Mouse (Mus musculus): Measurements from ENCODE around the gene Klhdc7a. TPM values are rescaled to one million over a fixed set of nuclear protein-coding genes. Genes with fewer than 3 reads are reported as not detected.
"Not testable (repeated sequence)": the region's sequence is repeated elsewhere in the genome, so short reads cannot be mapped to it uniquely, and the experiment has no call there.

The Klhdc7a gene
- polyA plus RNA-seq, 1 experiment from 2014 or later, result 0.60 TPM

GRCm38 (mm10) chr4:139978716-139979115 is 10.9 kb upstream of the Klhdc7a start:
- Histone ChIP-seq H3K4me2 (replicated peaks) (no peak overlapping the region), H3K9ac (no peak overlapping the region), H3K9me3 (replicated peaks) (no peaks in the 10 kb centered on the region), H3K4me3 (replicated peaks) (no peak overlapping the region), H3K27ac (replicated peaks) (0 out of 2 replicates have a peak overlapping the region, but pooled peaks have one; percentile 3), H3K36me3 (no peaks in the 10 kb centered on the region), H3K4me1 (peaks cover 6% of the 10 kb centered on the region; the same call in 1 of the 2 replicates), H3K27me3 (no peaks in the 10 kb centered on the region)
- ATAC-seq (ENCODE audit: insufficient number of reproducible peaks, low FRiP score, low TSS enrichment, low read depth), result peak; percentile 21; the same call in 1 of the 2 replicates
- WGBS, result 26% methylated on average over 5 of the region's 5 CpGs

- no peak overlapping the region for H3K4me3 ChIP-seq (replicated peaks)
- H3K9me3 ChIP-seq (replicated peaks), result no peaks in the 10 kb centered on the region
- no peak overlapping the region for H3K27ac ChIP-seq (replicated peaks)
- peaks cover 6% of the 10 kb centered on the region; the same call in 1 of the 2 replicates for H3K4me1 ChIP-seq
- no peaks in the 10 kb centered on the region for H3K36me3 ChIP-seq
- 21% methylated on average over 5 of the region's 5 CpGs for WGBS
- H3K27me3 ChIP-seq, result no peaks in the 10 kb centered on the region
- no peak overlapping the region for H3K4me2 ChIP-seq (replicated peaks)
- no peak overlapping the region for H3K9ac ChIP-seq
- no peak for ATAC-seq (ENCODE audit: insufficient number of reproducible peaks, low FRiP score, low TSS enrichment, low read depth)
Measured at GRCm38 (mm10) chr4:139977308-139977781, 9.5 kb upstream of the Klhdc7a start.

DNA sequence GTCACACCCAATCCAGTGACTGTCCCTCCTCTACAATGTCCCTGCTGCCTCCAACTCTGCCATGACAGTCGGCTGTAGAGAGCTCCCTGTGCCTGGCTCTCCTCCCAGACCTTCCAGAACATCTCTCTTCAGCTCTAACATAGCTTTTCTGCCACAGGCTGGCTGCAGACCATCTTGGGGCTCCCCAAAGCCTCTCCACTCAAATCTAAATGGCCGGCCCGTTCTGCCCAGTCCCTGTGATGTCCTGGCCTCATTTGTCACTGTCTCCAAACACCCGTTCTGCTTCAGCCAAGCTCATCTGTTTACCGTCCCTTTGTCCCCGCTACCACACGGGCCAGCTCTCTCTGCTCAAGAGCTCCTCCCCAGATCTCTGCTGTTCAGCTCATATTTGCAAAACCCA is 6.7 kb upstream of the Klhdc7a start:
- peaks cover 6% of the 10 kb centered on the region; the same call in 1 of the 2 replicates for H3K4me1 ChIP-seq
- H3K9me3 ChIP-seq (replicated peaks), result no peaks in the 10 kb centered on the region
- ATAC-seq (ENCODE audit: insufficient number of reproducible peaks, low FRiP score, low TSS enrichment, low read depth), result no peak
- no peak overlapping the region for H3K9ac ChIP-seq
- no peaks in the 10 kb centered on the region for H3K27me3 ChIP-seq
- WGBS, result 53% methylated on average over 7 of the region's 7 CpGs
- H3K4me2 ChIP-seq (replicated peaks), result no peak overlapping the region
- H3K36me3 ChIP-seq, result no peaks in the 10 kb centered on the region
- H3K27ac ChIP-seq (replicated peaks), result no peak overlapping the region
- no peak overlapping the region for H3K4me3 ChIP-seq (replicated peaks)

DNA sequence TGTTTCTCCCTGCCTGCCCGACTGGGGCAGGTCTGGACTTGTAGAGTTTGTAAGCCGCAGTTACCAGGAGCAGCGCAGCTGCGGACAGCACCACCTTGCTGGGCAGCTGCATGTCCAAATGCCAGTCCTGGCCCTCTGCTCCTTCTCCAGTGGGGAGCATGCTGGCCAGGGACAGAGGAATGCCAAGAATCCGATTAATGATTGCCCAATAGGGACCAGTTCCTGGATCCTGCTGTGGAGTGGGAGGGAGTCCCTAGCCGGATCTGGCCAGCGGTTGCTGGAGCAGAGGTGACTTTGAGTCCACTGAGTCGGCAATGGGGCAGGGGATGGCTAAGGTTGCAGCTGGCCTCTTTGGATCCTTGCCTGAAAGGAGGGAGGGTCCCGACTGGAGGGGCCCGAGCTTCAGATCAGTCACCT is 343 bp downstream of the Klhdc7a start:
- ATAC-seq (ENCODE audit: insufficient number of reproducible peaks, low FRiP score, low TSS enrichment, low read depth), result no peak

GRCm38 (mm10) chr4:139966981-139967380 is 845 bp downstream of the Klhdc7a start:
- H3K27me3 ChIP-seq, result no peaks in the 10 kb centered on the region
- no peaks in the 10 kb centered on the region for H3K9me3 ChIP-seq (replicated peaks)
- no peak overlapping the region for H3K4me3 ChIP-seq (replicated peaks)
- H3K36me3 ChIP-seq, result no peaks in the 10 kb centered on the region
- WGBS, result 31% methylated on average over 3 of the region's 3 CpGs
- no peak overlapping the region for H3K27ac ChIP-seq (replicated peaks)
- ATAC-seq (ENCODE audit: insufficient number of reproducible peaks, low FRiP score, low TSS enrichment, low read depth), result no peak
- H3K4me1 ChIP-seq, result peaks cover 4% of the 10 kb centered on the region; the same call in 1 of the 2 replicates
- H3K4me2 ChIP-seq (replicated peaks), result no peak overlapping the region
- H3K9ac ChIP-seq, result no peak overlapping the region

More for the DNA sequence above, 343 bp downstream of the Klhdc7a start:
- Histone ChIP-seq H3K27me3 (no peaks in the 10 kb centered on the region), H3K4me3 (replicated peaks) (no peak overlapping the region), H3K4me2 (replicated peaks) (no peak overlapping the region), H3K36me3 (no peaks in the 10 kb centered on the region), H3K9ac (no peak overlapping the region), H3K4me1 (peaks cover 4% of the 10 kb centered on the region; the same call in 1 of the 2 replicates), H3K27ac (replicated peaks) (no peak overlapping the region), H3K9me3 (replicated peaks) (no peaks in the 10 kb centered on the region)
- 16% methylated on average over 10 of the region's 10 CpGs for WGBS

DNA sequence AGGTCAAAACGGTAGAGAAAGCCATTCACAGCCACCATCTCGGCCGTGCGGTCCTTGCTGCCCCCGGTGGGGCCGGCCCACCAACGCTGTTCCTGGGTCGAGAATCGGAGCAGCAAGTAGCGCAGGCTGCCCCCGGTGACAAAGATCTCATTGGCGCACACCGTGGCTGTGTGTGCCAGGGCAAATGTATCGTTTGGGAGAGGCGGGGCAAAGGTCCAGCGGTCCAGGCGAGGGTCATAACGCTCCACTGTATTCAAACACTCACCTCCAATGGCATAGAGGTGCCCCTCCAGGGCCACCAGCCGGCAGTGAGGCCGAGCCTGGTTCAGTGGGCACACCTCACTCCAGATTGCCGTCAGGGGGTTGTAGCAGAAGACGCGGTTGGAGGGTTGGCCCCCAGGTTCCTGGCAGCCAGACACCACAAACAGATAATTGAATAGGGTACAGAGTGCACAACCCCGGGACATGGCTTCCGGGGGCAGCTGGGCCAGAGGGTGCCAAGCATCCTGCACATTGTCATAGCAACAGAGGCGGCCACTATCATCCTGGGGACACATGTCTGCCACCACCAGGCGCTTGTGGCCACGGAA is 2.1 kb downstream of the Klhdc7a start:
- no peak for ATAC-seq (ENCODE audit: insufficient number of reproducible peaks, low FRiP score, low TSS enrichment, low read depth)
- H3K4me3 ChIP-seq (replicated peaks), result no peak overlapping the region
- no peak overlapping the region for H3K27ac ChIP-seq (replicated peaks)
- H3K4me2 ChIP-seq (replicated peaks), result no peak overlapping the region
- H3K9ac ChIP-seq, result no peak overlapping the region
- 92% methylated on average over 28 of the region's 28 CpGs for WGBS
- peaks cover 4% of the 10 kb centered on the region; the same call in 1 of the 2 replicates for H3K4me1 ChIP-seq
- no peaks in the 10 kb centered on the region for H3K27me3 ChIP-seq
- H3K36me3 ChIP-seq, result no peaks in the 10 kb centered on the region
- no peaks in the 10 kb centered on the region for H3K9me3 ChIP-seq (replicated peaks)

GRCm38 (mm10) chr4:139964406-139964805 is 3.4 kb downstream of the Klhdc7a start:
- no peak overlapping the region for H3K4me2 ChIP-seq (replicated peaks)
- no peaks in the 10 kb centered on the region for H3K27me3 ChIP-seq
- H3K27ac ChIP-seq (replicated peaks), result no peak overlapping the region
- no peak overlapping the region for H3K9ac ChIP-seq
- no peaks in the 10 kb centered on the region for H3K9me3 ChIP-seq (replicated peaks)
- no peak for ATAC-seq (ENCODE audit: insufficient number of reproducible peaks, low FRiP score, low TSS enrichment, low read depth)
- WGBS, result 67% methylated on average over 5 of the region's 5 CpGs
- H3K4me3 ChIP-seq (replicated peaks), result no peak overlapping the region
- no peaks in the 10 kb centered on the region for H3K36me3 ChIP-seq
- H3K4me1 ChIP-seq, result peaks cover 4% of the 10 kb centered on the region; the same call in 1 of the 2 replicates

DNA sequence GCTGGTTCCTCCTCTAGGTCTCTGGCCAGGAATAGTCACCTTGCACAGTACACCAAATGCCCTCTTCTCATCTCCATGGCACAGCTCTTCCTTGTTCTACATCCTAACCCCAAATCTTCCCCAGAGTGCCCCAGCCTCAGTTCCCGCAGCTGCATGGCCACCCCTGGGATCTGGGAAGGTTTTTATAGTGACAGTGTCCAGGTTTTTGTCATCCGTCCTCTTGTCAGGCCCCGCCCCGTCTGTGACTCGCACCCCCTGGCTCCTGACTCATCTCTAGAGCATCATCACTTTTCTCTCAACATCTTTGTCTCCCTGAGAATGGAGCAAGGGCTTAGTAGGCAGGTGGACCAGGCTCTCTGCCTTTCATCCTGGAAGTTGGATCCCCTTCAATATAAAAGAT is 3.9 kb downstream of the Klhdc7a start:
- H3K4me3 ChIP-seq (replicated peaks), result no peak overlapping the region
- ATAC-seq (ENCODE audit: insufficient number of reproducible peaks, low FRiP score, low TSS enrichment, low read depth), result no peak
- H3K9ac ChIP-seq, result no peak overlapping the region
- no peak overlapping the region for H3K4me2 ChIP-seq (replicated peaks)
- no peak overlapping the region for H3K27ac ChIP-seq (replicated peaks)
- WGBS, result 85% methylated on average over 5 of the region's 5 CpGs
- peaks cover 4% of the 10 kb centered on the region; the same call in 1 of the 2 replicates for H3K4me1 ChIP-seq
- H3K36me3 ChIP-seq, result no peaks in the 10 kb centered on the region
- no peaks in the 10 kb centered on the region for H3K9me3 ChIP-seq (replicated peaks)
- no peaks in the 10 kb centered on the region for H3K27me3 ChIP-seq

DNA sequence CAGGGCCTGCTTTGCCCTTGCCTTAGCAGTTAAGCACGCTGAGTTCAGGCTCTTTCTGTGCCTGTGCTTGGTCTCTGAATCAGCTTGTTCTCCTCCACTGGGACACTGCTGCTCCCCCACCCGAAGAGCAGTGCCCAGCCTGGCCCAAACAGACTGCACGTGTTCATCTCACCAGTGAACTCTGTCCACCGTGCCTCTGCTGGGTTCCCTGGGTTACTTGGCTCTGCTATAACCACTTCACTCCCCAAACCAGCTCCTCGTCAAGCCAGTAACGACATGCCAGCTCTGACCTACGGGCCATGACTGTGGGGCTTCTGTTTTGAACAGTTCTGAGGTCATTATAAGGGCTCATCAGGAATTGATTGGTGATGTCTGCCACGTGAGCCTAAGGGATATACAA is 4.8 kb downstream of the Klhdc7a start:
- peaks cover 4% of the 10 kb centered on the region; the same call in 1 of the 2 replicates for H3K4me1 ChIP-seq

GRCm38 (mm10) chr4:139961816-139962215 is 6.0 kb downstream of the Klhdc7a start:
- Histone ChIP-seq H3K4me1 (no peaks in the 10 kb centered on the region), H3K9ac (no peak overlapping the region), H3K27me3 (no peaks in the 10 kb centered on the region), H3K4me2 (replicated peaks) (no peak overlapping the region), H3K27ac (replicated peaks) (no peak overlapping the region), H3K9me3 (replicated peaks) (no peaks in the 10 kb centered on the region), H3K36me3 (no peaks in the 10 kb centered on the region), H3K4me3 (replicated peaks) (no peak overlapping the region)
- ATAC-seq (ENCODE audit: insufficient number of reproducible peaks, low FRiP score, low TSS enrichment, low read depth), result no peak
- WGBS, result 88% methylated on average over 8 of the region's 8 CpGs

More for the DNA sequence above, 4.8 kb downstream of the Klhdc7a start:
- Histone ChIP-seq H3K9ac (no peak overlapping the region), H3K4me3 (replicated peaks) (no peak overlapping the region), H3K9me3 (replicated peaks) (no peaks in the 10 kb centered on the region), H3K27ac (replicated peaks) (no peak overlapping the region), H3K27me3 (no peaks in the 10 kb centered on the region), H3K4me2 (replicated peaks) (no peak overlapping the region), H3K36me3 (no peaks in the 10 kb centered on the region)
- WGBS, result 58% methylated on average over 8 of the region's 8 CpGs
- no peak for ATAC-seq (ENCODE audit: insufficient number of reproducible peaks, low FRiP score, low TSS enrichment, low read depth)

DNA sequence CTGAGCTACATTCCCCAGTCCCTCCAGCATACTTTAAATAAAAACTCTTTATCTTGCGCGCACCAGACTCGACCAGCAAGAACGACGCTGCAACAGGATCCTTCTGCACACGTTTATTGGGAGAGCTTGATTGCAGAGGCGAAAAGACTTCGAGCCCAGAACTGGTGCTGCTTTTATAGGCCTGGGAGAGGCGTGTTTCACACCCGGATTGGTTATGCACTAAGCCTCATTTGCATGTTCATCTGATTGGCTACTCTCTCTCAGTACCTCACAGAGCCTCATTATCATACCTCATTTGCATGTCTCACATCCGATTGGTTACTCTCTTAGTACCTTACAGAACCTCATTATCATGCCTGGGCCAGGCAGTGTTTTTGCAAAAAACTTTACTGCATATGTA is 6.5 kb downstream of the Klhdc7a start:
- H3K4me1 ChIP-seq; H3K9ac ChIP-seq; H3K4me3 ChIP-seq (replicated peaks); H3K36me3 ChIP-seq; H3K9me3 ChIP-seq (replicated peaks); H3K27me3 ChIP-seq; H3K4me2 ChIP-seq (replicated peaks); ATAC-seq (ENCODE audit: insufficient number of reproducible peaks, low FRiP score, low TSS enrichment, low read depth); H3K27ac ChIP-seq (replicated peaks): not testable (repeated sequence)
- WGBS, result 93% methylated on average over 11 of the region's 11 CpGs
